Mouse (Mus musculus) stomach, embryonic 16.5 days (tissue): ENCODE data around the gene Gnb1l. TPM values are rescaled to one million over a fixed set of nuclear protein-coding genes. Genes with fewer than 3 reads are reported as not detected.

Experiments
- ATAC-seq: fragments of 200-750 bp; cut with Nextera tagmentation; 2 replicates; pipeline ENCODE4 v1.8.0; 2017; ENCODE audit warnings: moderate number of reproducible peaks, moderate TSS enrichment; ENCODE audit not compliant: insufficient read depth, low FRiP score
- H3K27ac ChIP-seq: fragments of 300-500 bp; sonication (generic); 2 replicates; pipeline ENCODE4 v1.5.1; 2014; ENCODE audit warnings: low read length
- H3K27me3 ChIP-seq: fragments of 300-500 bp; sonication (generic); 2 replicates; pipeline ENCODE4 v1.6.1; 2014; ENCODE audit warnings: low read length, control low read depth, mixed read lengths; ENCODE audit not compliant: control insufficient read depth, insufficient read depth
- H3K36me3 ChIP-seq: fragments of 300-500 bp; sonication (generic); 2 replicates; pipeline ENCODE4 v1.6.1; 2014; ENCODE audit warnings: low read length; ENCODE audit not compliant: control insufficient read depth, insufficient read depth
- H3K4me1 ChIP-seq: fragments of 300-500 bp; sonication (generic); 2 replicates; pipeline ENCODE4 v1.6.1; 2014; ENCODE audit warnings: low read length, control low read depth, mixed read lengths; ENCODE audit not compliant: control insufficient read depth, insufficient read depth
- H3K4me2 ChIP-seq: fragments of 300-500 bp; sonication (generic); 2 replicates; pipeline ENCODE4 v1.6.1; 2014; ENCODE audit warnings: low read depth, low read length, mixed read lengths
- H3K4me3 ChIP-seq: fragments of 300-500 bp; sonication (generic); replicated peaks from 2 replicates; pipeline ENCODE4 v1.5.1; 2014; ENCODE audit warnings: mild to moderate bottlenecking, low read length
- H3K9ac ChIP-seq: fragments of 300-500 bp; sonication (generic); 2 replicates; pipeline ENCODE4 v1.6.1; 2014; ENCODE audit warnings: low read length
- H3K9me3 ChIP-seq: fragments of 300-500 bp; sonication (generic); replicated peaks from 2 replicates; pipeline ENCODE4 v1.6.1; 2016; ENCODE audit warnings: low read length, control low read depth; ENCODE audit not compliant: control insufficient read depth
- WGBS: fragments of 180-500 bp; shearing (Covaris S2); extraction: QIAGEN DNeasy Blood & Tissue Kit; methylation state at CpG from one replicate; pipeline ENCODE4 v1.1.7; 2014; 5-methylcytosine and 5-hydroxymethylcytosine counted together
- polyA plus RNA-seq: library from polyadenylated mRNA; unstranded; fragments of >200 nt; fragmentation: Nextera tagmentation; extraction: Ambion mirVana; gene quantifications from 2 replicates; pipeline ENCODE4 v1.2.1, GENCODE M21; 2015

The Gnb1l gene
- polyA plus RNA-seq, 1 experiment from 2014 or later = 11.9 TPM

- H3K4me3 ChIP-seq = peak overlapping the region; percentile 49
- no peak for ATAC-seq
- H3K27ac ChIP-seq = no peak overlapping the region
- H3K4me2 ChIP-seq = peak overlapping the region; percentile 80
- WGBS = 38% methylated on average over 10 of the region's 10 CpGs
- no peaks in the 10 kb centered on the region for H3K9me3 ChIP-seq
- H3K9ac ChIP-seq = no peak overlapping the region
- peaks cover 34% of the 10 kb centered on the region for H3K4me1 ChIP-seq
- no peaks in the 10 kb centered on the region for H3K36me3 ChIP-seq
- H3K27me3 ChIP-seq = peaks cover 97% of the 10 kb centered on the region
These were observed 87.2 kb downstream of the Gnb1l start for GRCm38 (mm10) chr16:18585676-18586075.

DNA sequence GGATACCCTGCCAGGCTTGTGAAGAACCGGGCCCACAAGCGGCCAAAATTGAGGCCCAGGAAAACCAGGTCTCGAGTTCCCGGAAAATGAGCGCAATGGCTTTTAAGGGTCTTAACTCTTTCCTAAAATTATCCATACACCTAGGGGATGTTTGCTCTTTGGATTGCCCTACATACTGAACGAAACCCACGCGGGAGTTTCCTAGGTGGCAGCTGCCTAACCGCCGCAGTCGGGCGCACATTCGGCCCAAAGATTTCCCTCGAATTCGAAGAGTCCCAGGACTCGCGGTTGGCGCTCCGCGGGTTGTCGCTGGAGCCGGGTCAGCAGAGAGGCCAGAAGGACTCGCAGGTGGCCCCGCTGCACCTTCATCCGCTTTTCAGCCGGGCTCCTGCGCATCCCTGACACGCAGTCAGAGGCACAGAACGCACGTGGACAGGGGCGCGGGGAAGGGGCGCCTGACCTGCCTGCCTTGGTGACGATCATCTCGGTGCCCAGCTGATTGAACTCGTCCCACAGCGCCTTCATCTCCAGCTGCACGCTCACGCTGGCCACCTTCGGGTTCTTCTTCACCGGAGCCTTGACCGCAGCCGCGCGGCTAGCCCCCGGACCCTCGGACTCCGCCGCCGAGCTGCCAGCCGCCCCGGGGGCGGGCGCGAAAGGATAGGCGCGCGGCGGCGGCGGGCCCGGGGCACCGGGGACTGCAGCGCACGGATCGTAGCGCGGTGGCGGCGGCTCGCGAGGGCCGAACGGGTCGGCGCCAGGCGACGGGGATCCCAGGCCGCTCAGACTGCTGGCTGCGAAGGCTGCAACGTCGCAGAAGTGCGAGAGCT is 87.8 kb downstream of the Gnb1l start:
- Histone ChIP-seq H3K4me3 (peak overlapping the region; percentile 49), H3K9ac (peak overlapping the region; percentile 66), H3K4me2 (peak overlapping the region; percentile 80), H3K27me3 (peaks cover 97% of the 10 kb centered on the region), H3K27ac (no peak overlapping the region), H3K36me3 (no peaks in the 10 kb centered on the region), H3K9me3 (no peaks in the 10 kb centered on the region), H3K4me1 (peaks cover 38% of the 10 kb centered on the region)
- WGBS = 7% methylated on average over 83 of the region's 83 CpGs
- ATAC-seq = no peak

DNA sequence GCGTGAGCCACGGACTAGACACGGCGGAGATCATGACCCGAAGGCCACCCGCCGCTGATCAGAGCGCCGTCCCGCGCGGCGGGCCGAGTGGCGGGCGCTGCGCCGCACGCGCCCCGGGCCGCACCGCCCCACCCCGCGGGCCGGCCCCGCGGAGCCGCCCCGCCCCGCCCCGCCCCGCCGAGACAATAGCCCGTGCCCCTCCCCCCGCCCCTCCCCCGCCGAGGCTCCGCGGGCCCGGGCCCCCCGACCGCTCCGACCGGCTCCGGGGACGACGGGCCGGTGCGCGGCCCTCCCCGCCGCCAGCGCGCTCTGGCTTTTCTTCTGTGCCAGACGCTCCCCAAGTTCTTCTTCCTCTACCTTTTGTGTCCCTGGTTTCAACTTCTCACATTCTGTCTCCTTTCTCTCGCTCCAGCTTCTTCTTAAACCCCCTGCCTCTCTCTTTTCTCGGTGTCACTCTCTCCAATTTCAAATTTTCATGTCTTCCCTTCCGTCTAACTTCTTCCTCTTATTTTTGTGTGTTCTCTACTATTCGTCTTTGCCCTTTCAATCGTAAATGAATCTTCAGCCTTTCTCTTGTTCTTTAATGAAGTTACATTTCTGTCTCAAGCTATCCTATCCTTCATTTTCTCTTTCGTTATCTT is 88.5 kb downstream of the Gnb1l start:
- H3K27ac ChIP-seq = no peak overlapping the region
- peak overlapping the region; percentile 49 for H3K4me3 ChIP-seq
- H3K36me3 ChIP-seq = no peaks in the 10 kb centered on the region
- H3K9ac ChIP-seq = peak overlapping the region; percentile 66
- no peaks in the 10 kb centered on the region for H3K9me3 ChIP-seq
- ATAC-seq = no peak
- peak overlapping the region; percentile 80 for H3K4me2 ChIP-seq
- 3% methylated on average over 41 of the region's 62 CpGs for WGBS
- H3K4me1 ChIP-seq = peaks cover 37% of the 10 kb centered on the region
- peaks cover 97% of the 10 kb centered on the region for H3K27me3 ChIP-seq

DNA sequence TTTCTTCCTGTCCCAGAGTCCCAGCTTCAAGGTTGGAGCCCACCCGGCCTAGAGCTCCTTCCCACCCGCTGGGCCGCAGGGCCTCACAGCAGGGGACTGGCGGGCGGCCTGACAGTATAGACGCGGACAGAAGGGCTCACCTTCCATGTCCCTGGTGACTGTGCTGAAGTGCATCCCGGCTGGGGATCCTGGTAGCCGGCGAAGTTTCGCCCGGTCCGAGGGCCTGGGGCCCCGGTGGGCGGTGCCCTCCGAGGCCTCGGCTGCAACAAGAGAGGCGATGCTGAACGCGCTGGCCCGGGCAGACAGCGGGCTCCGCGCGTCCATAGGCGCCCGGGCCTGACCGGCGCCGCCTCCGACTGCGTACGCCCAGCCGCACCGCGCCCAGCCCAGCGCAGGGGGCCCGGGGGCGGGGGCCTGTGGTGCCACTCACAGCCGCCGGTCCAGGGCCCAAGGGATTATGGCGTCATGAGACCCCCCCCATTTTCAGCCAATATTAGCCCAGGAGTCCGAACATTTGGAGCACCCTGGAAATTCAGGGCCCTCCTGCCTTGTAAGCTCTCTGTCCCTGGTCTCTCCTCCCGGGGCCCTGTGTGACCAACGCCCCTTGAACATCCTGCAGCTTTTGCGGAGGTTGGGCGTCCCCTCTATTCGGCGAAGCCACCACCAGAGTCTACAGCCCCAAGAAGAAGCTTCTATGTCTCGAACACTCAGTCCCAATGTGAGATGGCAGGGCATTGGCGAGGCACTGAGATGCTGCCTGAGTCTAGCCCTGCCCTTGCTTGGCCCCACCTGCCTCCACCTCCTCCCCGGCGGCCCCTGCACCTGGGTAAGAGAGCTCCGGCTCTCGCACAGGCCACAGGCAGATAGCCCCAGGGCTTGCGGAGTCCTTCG is 89.6 kb downstream of the Gnb1l start:
- WGBS = 7% methylated on average over 57 of the region's 57 CpGs
- Histone ChIP-seq H3K27ac (no peak overlapping the region), H3K4me3 (peak overlapping the region; percentile 27), H3K4me1 (peaks cover 37% of the 10 kb centered on the region), H3K4me2 (peak overlapping the region; percentile 39; the same call in 1 of the 2 replicates), H3K27me3 (peaks cover 90% of the 10 kb centered on the region), H3K9me3 (no peaks in the 10 kb centered on the region), H3K36me3 (no peaks in the 10 kb centered on the region), H3K9ac (no peak overlapping the region)
- no peak for ATAC-seq

GRCm38 (mm10) chr16:18588738-18589055 is 90.2 kb downstream of the Gnb1l start:
- Histone ChIP-seq H3K4me1 (peaks cover 37% of the 10 kb centered on the region), H3K36me3 (no peaks in the 10 kb centered on the region), H3K9ac (no peak overlapping the region), H3K27ac (no peak overlapping the region), H3K27me3 (peaks cover 87% of the 10 kb centered on the region), H3K9me3 (no peaks in the 10 kb centered on the region), H3K4me3 (no peak overlapping the region), H3K4me2 (no peak overlapping the region)
- 20% methylated on average over 31 of the region's 31 CpGs for WGBS
- no peak for ATAC-seq

GRCm38 (mm10) chr16:18589080-18589621 is 90.6 kb downstream of the Gnb1l start:
- Histone ChIP-seq H3K27ac (no peak overlapping the region), H3K9me3 (no peaks in the 10 kb centered on the region), H3K4me2 (no peak overlapping the region), H3K9ac (no peak overlapping the region), H3K27me3 (peaks cover 83% of the 10 kb centered on the region), H3K4me1 (peaks cover 37% of the 10 kb centered on the region), H3K4me3 (no peak overlapping the region), H3K36me3 (no peaks in the 10 kb centered on the region)
- no peak for ATAC-seq
- WGBS = 54% methylated on average over 9 of the region's 9 CpGs

GRCm38 (mm10) chr16:18589804-18590790 is 91.6 kb downstream of the Gnb1l start, which contains the start of gene Tbx1:
Tbx1 (minus strand) TSS chr16:18590671.
- H3K36me3 ChIP-seq = no peaks in the 10 kb centered on the region
- peaks cover 37% of the 10 kb centered on the region for H3K4me1 ChIP-seq
- H3K27me3 ChIP-seq = peaks cover 73% of the 10 kb centered on the region
- ATAC-seq = 0 out of 2 replicates have a peak, but pooled peaks have one; percentile 22
- peak within 1 kb of the TSS; percentile 56 for H3K4me2 ChIP-seq
- peak within 1 kb of the TSS; percentile 48 for H3K4me3 ChIP-seq
- no peak within 1 kb of the TSS for H3K27ac ChIP-seq
- no peaks in the 10 kb centered on the region for H3K9me3 ChIP-seq
- peak within 1 kb of the TSS; percentile 58 for H3K9ac ChIP-seq
- 7% methylated on average over 48 of the region's 48 CpGs for WGBS
